Mouse (Mus musculus) kidney, embryonic 15.5 days (tissue): ENCODE measurements at regions not wholly inside any gene's neighbourhood (a gene's known extent, or its start where the extent isn't known, plus 50 kb on each side); places are given as distances from the start of the nearest gene placed in this dataset.
A peak's percentile ranks its signal among the peaks of the same experiment; 100 is the strongest.

ENCODE experiments used
- ATAC-seq: fragments of 200-750 bp; cut with Nextera tagmentation; replicated peaks from 2 replicates; pipeline ENCODE4 v1.8.0; 2017; ENCODE audit warnings: moderate TSS enrichment; ENCODE audit not compliant: low FRiP score
- H3K27ac ChIP-seq: fragments of 300-500 bp; sonication (generic); 2 replicates; pipeline ENCODE4 v1.5.1; 2015; ENCODE audit warnings: mild to moderate bottlenecking, inconsistent platforms
- H3K27me3 ChIP-seq: fragments of 300-500 bp; sonication (generic); 2 replicates; pipeline ENCODE4 v1.6.1; 2015; ENCODE audit warnings: inconsistent platforms
- H3K36me3 ChIP-seq: fragments of 300-500 bp; sonication (generic); 2 replicates; pipeline ENCODE4 v1.6.1; 2015; ENCODE audit warnings: inconsistent platforms
- H3K4me1 ChIP-seq: fragments of 300-500 bp; sonication (generic); 2 replicates; pipeline ENCODE4 v1.6.1; 2015; ENCODE audit warnings: inconsistent platforms
- H3K4me2 ChIP-seq: fragments of 300-500 bp; sonication (generic); 2 replicates; pipeline ENCODE4 v1.6.1; 2015; ENCODE audit warnings: moderate library complexity, mild to moderate bottlenecking, inconsistent platforms
- H3K4me3 ChIP-seq: fragments of 300-500 bp; sonication (generic); replicated peaks from 2 replicates; pipeline ENCODE4 v1.5.1; 2015; ENCODE audit warnings: mild to moderate bottlenecking, inconsistent platforms
- H3K9ac ChIP-seq: fragments of 300-500 bp; sonication (generic); 2 replicates; pipeline ENCODE4 v1.6.1; 2015; ENCODE audit warnings: mild to moderate bottlenecking, inconsistent platforms
- H3K9me3 ChIP-seq: fragments of 300-500 bp; sonication (generic); replicated peaks from 2 replicates; pipeline ENCODE4 v1.6.1; 2016; ENCODE audit warnings: inconsistent platforms
- WGBS: fragments of 180-500 bp; shearing (Covaris S2); methylation state at CpG from one replicate; pipeline ENCODE4 v1.1.7; 2015; ENCODE audit warnings: mixed read lengths; 5-methylcytosine and 5-hydroxymethylcytosine counted together

DNA sequence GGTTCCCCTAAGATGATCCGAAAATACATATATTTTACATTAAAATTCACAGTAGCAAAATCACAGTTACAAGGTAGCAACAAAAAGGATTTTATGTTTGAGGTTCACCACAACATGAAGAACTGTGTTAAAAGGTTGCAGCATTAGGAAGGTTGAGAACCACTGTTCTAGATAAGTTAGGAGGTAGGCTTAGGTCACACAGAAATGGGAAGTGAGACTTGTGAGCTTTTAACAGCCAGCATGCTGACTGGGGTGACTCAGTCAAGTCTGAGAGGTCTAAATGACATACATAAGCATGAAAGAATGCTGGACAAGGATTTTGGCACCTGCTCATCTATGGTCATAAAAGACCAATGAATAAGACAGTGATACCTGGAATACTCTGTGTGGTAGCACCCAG lies 207.2 kb upstream of the Cdyl start:
- Histone ChIP-seq H3K4me2 (no peak overlapping the region), H3K27ac (no peak overlapping the region), H3K4me1 (no peaks in the 10 kb centered on the region), H3K9me3 (no peaks in the 10 kb centered on the region), H3K9ac (no peak overlapping the region), H3K36me3 (no peaks in the 10 kb centered on the region), H3K27me3 (no peaks in the 10 kb centered on the region), H3K4me3 (no peak overlapping the region)
- no peak for ATAC-seq
- 85% methylated on average over 1 of the region's 1 CpGs for WGBS

DNA sequence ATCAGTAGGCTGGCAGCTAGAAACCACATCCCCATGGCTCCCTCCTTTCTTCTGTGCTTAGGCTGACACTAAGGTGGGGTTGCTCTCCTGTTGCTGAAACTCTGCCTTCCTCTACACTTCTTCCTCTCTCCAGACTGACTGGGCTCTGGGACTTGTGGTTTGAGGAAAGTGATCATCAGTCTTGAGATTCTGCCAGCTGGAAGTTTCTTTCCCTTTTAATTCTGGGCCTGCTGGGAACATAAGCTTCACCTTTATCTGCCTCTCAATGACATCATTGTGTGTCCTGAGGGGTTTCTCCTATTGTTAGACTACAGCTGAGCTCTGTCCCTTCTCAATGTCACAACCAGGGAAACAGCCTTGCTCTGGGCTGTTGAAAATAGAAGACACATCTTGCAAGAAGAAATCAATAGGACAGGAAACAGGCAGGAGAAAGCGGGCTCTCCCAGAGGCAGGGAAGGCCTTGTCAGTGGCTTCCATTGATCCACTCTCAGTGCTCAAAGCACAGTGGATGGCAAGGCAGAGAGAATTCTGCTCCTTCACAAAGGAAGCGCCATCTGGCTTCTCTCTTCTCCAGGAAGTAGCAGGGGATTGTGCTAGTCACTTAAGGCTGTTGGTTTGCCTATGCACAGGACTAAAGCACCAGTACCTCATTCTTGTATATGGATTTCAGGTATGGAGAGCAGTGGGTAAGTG lies 206.3 kb upstream of the Cdyl start:
- no peaks in the 10 kb centered on the region for H3K4me1 ChIP-seq
- no peak overlapping the region for H3K27ac ChIP-seq
- no peak overlapping the region for H3K9ac ChIP-seq
- H3K4me3 ChIP-seq, result no peak overlapping the region
- ATAC-seq, result no peak
- 87% methylated on average over 2 of the region's 2 CpGs for WGBS
- H3K4me2 ChIP-seq, result no peak overlapping the region
- H3K27me3 ChIP-seq, result no peaks in the 10 kb centered on the region
- H3K36me3 ChIP-seq, result no peaks in the 10 kb centered on the region
- H3K9me3 ChIP-seq, result no peaks in the 10 kb centered on the region

DNA sequence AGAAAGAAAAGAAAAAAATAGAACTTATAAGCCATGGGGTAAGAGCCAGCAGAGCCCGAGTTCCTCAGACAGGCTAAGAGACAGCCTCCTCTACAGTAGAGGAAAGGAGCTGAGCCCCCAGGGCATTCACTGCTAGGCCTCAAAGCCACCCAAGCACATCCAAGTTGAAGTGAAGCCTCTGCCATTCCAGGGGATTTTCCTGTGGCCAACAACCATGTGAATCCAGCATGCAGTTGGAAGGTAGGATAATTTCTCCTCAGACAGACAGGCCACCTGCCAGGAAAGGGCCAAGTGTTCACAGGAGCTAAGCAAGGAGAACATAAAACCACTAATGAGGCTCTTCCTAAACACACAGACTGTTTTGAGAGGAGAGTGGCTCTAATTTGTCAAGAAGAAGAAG lies 199.6 kb upstream of the Cdyl start:
- H3K9me3 ChIP-seq, result no peaks in the 10 kb centered on the region
- WGBS, result 77% methylated on average over 1 of the region's 1 CpGs

DNA sequence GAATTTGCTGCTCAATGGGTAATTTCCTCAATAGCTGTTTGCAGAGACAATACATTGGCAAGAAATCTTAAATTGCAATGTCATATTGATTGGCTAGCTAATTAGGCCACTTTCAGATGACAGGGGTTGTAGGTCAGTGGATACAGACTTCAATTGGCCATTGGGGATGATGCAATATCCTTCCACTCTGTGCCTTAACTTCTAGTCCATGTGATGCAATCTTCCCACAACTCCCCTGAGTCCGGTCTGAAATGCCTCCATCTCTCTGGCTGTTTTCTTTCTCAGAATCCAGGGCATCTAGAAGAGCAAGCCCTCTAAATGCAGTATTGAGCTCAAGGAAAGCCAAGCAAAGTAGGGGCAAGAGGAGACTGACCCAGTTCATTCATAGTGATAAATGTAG lies 196.4 kb upstream of the Cdyl start:
- no peak overlapping the region for H3K27ac ChIP-seq
- H3K9ac ChIP-seq, result no peak overlapping the region
- H3K4me1 ChIP-seq, result no peaks in the 10 kb centered on the region
- H3K27me3 ChIP-seq, result no peaks in the 10 kb centered on the region
- H3K4me3 ChIP-seq, result no peak overlapping the region
- no peak for ATAC-seq
- H3K36me3 ChIP-seq, result no peaks in the 10 kb centered on the region
- WGBS, result 85% methylated on average over 1 of the region's 1 CpGs
- H3K4me2 ChIP-seq, result no peak overlapping the region
- no peaks in the 10 kb centered on the region for H3K9me3 ChIP-seq

More for the DNA sequence above, 199.6 kb upstream of the Cdyl start:
- no peak overlapping the region for H3K4me2 ChIP-seq
- no peak for ATAC-seq
- H3K9ac ChIP-seq, result no peak overlapping the region
- no peaks in the 10 kb centered on the region for H3K27me3 ChIP-seq
- H3K27ac ChIP-seq, result no peak overlapping the region
- no peaks in the 10 kb centered on the region for H3K36me3 ChIP-seq
- H3K4me1 ChIP-seq, result no peaks in the 10 kb centered on the region
- no peak overlapping the region for H3K4me3 ChIP-seq

DNA sequence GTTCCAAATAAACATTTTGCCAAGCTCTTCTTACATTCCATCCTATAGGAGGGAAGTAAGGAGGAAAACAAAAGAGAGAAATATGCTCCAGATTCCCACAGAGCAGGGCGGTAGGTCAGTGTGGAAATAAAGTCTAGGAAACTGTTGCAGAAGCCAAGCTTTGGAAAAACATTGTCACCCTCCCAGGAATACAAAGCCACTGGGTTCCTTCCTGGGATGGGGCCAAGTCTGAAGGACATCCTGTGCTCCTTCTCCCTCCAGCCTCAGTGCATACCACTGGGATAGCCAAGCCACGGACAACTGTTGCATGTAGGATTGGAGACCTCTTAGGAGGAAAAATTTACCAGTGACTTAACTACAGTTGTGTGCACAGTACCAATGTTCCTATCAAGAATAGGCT lies 195.8 kb upstream of the Cdyl start:
- 71% methylated on average over 2 of the region's 2 CpGs for WGBS
- no peak overlapping the region for H3K4me3 ChIP-seq
- no peaks in the 10 kb centered on the region for H3K36me3 ChIP-seq
- ATAC-seq, result no peak
- no peak overlapping the region for H3K4me2 ChIP-seq
- H3K27ac ChIP-seq, result no peak overlapping the region
- H3K4me1 ChIP-seq, result no peaks in the 10 kb centered on the region
- no peaks in the 10 kb centered on the region for H3K9me3 ChIP-seq
- H3K27me3 ChIP-seq, result no peaks in the 10 kb centered on the region
- no peak overlapping the region for H3K9ac ChIP-seq

DNA sequence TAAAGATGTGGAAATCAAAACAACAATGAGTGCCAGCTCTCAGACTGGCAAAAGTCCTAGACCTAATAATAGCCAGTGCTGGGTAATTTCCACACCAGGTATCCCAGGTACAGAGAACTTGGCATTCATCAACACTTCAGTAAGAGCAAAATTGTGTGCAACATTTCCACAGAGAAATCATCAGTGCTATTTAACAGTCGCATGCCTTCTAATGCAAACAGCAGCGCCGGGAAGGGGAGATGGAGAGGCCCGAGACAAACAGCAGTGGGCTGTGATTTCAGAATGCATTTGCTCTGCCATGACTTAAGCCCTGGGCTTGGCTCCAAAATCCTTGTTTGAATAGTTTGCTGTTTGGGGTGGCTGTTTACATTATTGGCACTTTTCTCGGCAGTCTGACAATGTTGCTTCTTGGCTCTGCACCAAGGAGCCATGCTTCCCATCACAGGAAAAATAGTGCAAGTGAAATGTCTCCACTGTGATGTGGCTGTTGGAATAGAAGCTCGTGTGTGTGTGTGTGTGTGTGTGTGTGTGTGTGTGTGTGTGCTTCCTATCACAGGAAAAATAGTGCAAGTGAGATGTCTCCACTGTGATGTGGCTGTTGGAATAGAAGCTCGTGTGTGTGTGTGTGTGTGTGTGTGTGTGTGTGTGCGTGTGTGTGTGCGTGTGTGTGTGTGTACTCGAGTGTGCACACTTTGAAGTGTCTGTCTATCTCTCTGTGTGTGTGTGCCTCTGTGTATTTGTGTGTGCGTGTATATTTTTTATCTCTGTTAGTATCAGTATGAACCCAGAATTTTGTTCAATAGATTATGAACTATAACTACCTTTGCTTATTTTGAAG lies 190.1 kb upstream of the Cdyl start:
- ATAC-seq, result no peak
- H3K36me3 ChIP-seq, result no peaks in the 10 kb centered on the region
- H3K27ac ChIP-seq, result no peak overlapping the region
- no peak overlapping the region for H3K9ac ChIP-seq
- no peaks in the 10 kb centered on the region for H3K9me3 ChIP-seq
- H3K4me3 ChIP-seq, result no peak overlapping the region
- H3K27me3 ChIP-seq, result no peaks in the 10 kb centered on the region
- H3K4me1 ChIP-seq, result no peaks in the 10 kb centered on the region
- H3K4me2 ChIP-seq, result no peak overlapping the region
- WGBS, result 59% methylated on average over 11 of the region's 11 CpGs

DNA sequence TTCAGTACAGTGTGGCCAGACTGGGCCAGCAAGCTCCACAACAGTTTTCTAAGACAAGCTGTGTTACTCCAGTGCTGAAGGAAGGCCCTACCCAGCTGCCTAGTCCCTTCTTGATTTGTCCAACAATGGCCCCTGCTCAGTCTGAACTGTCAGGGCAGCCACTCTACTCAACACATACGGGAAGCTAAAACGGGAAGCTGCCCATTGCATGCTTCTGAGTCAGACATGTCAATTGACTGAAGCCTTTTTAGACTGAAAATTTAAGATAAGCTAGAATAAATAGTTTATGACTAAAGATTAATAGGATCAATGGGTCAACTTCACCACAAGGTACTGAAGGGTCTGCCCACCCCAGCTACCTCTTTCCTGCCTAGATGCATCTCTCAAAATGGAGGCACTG lies 181.4 kb upstream of the Cdyl start:
- Histone ChIP-seq H3K4me1 (no peaks in the 10 kb centered on the region), H3K4me2 (no peak overlapping the region), H3K27ac (no peak overlapping the region), H3K9me3 (no peaks in the 10 kb centered on the region), H3K9ac (no peak overlapping the region), H3K36me3 (no peaks in the 10 kb centered on the region), H3K27me3 (no peaks in the 10 kb centered on the region), H3K4me3 (no peak overlapping the region)
- WGBS, result 82% methylated on average over 2 of the region's 2 CpGs
- no peak for ATAC-seq

DNA sequence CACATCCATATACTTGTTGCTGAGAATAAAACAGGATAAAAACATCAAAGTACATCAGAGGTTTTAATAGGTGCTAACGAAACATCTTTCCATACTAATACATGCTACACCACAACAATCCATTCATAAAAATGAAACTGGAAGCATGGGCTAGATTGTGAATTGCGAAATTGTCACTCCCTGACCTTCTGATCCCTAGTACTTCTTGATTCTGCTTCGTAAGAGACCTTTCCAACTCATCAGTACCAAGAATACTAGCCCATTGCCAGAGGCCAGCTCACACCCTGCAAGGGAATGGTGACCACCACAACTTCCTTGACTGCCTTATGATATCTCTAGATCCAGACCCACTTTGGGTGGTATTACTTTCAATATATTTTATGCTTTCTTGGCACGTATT lies 177.3 kb upstream of the Cdyl start:
- WGBS, result 84% methylated on average over 4 of the region's 4 CpGs
- Histone ChIP-seq H3K27me3 (no peaks in the 10 kb centered on the region), H3K9ac (no peak overlapping the region), H3K4me1 (no peaks in the 10 kb centered on the region), H3K4me2 (no peak overlapping the region), H3K9me3 (no peaks in the 10 kb centered on the region), H3K4me3 (no peak overlapping the region), H3K36me3 (no peaks in the 10 kb centered on the region), H3K27ac (no peak overlapping the region)
- no peak for ATAC-seq

DNA sequence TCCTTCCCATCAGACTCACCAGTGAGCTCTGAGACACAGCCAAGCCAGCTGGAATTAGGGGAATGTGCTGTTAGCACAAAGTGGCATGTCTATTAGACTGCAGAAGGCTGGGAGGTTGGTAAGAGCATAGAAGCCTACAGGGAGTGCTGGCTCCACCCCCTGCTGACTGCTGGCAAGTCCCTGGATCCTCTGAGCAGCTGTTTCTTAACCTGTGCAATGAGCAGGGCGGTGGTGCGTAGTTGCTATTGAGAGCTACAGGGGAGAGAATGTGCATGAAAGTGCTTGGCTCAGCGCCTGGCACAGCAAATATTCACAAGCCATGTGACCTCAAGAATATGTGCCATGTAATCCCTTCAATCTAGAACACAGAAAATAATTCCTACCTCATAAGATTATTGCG lies 173.5 kb upstream of the Cdyl start:
- peak; percentile 52; the same call in 1 of the 2 replicates for ATAC-seq
- H3K9ac ChIP-seq, result no peak overlapping the region
- H3K4me2 ChIP-seq, result no peak overlapping the region
- H3K4me1 ChIP-seq, result no peaks in the 10 kb centered on the region
- H3K4me3 ChIP-seq, result no peak overlapping the region
- no peaks in the 10 kb centered on the region for H3K9me3 ChIP-seq
- WGBS, result 91% methylated on average over 4 of the region's 4 CpGs
- no peaks in the 10 kb centered on the region for H3K36me3 ChIP-seq
- H3K27me3 ChIP-seq, result no peaks in the 10 kb centered on the region
- H3K27ac ChIP-seq, result no peak overlapping the region

DNA sequence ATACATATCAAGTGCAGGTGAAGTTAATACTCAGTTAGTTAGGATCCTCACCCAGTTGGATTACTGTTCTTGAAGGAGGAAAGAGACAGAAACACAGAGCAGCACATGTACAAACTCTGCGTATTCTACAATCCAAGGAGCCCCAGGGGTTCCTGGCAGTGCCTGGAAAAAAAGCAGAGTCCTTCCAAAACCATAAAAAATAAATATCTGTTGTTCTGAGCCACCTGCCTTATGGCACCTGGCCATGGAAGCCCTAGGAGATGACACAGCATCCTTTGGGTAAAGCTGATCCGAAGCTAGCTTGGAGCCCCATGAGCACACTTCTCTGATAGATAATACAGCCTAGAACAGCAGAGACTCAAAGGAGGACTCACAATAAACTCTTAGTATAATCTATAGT lies 159.9 kb upstream of the Cdyl start:
- H3K9ac ChIP-seq, result no peak overlapping the region
- no peak overlapping the region for H3K4me2 ChIP-seq
- no peaks in the 10 kb centered on the region for H3K9me3 ChIP-seq
- H3K4me3 ChIP-seq, result no peak overlapping the region
- H3K27ac ChIP-seq, result no peak overlapping the region
- no peak for ATAC-seq
- H3K36me3 ChIP-seq, result no peaks in the 10 kb centered on the region
- 95% methylated on average over 2 of the region's 2 CpGs for WGBS
- no peaks in the 10 kb centered on the region for H3K27me3 ChIP-seq
- peaks cover 23% of the 10 kb centered on the region for H3K4me1 ChIP-seq

DNA sequence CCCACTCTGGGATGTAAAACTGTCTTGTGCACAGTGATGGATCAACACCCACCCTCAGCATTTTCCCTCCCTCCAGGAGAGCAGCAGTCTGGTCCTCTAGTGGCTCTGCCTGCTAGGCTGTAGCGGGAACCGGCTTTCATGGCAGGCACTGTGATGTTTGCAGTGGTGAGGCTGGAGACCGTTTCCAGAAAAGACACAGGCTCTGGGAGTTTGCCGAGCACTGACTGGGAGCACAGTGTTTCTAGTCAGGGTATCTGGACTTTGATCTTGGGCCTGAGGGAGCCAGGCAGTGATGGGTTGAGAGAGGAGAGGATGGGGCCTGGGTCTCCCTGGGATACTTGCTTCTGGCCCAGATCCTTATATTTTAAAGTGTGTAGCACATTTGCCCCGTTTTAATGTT lies 158.7 kb upstream of the Cdyl start:
- Histone ChIP-seq H3K4me3 (no peak overlapping the region), H3K27me3 (no peaks in the 10 kb centered on the region), H3K27ac (no peak overlapping the region), H3K4me2 (no peak overlapping the region), H3K4me1 (peaks cover 23% of the 10 kb centered on the region), H3K9ac (no peak overlapping the region), H3K36me3 (no peaks in the 10 kb centered on the region), H3K9me3 (no peaks in the 10 kb centered on the region)
- 26% methylated on average over 5 of the region's 5 CpGs for WGBS
- ATAC-seq, result no peak

DNA sequence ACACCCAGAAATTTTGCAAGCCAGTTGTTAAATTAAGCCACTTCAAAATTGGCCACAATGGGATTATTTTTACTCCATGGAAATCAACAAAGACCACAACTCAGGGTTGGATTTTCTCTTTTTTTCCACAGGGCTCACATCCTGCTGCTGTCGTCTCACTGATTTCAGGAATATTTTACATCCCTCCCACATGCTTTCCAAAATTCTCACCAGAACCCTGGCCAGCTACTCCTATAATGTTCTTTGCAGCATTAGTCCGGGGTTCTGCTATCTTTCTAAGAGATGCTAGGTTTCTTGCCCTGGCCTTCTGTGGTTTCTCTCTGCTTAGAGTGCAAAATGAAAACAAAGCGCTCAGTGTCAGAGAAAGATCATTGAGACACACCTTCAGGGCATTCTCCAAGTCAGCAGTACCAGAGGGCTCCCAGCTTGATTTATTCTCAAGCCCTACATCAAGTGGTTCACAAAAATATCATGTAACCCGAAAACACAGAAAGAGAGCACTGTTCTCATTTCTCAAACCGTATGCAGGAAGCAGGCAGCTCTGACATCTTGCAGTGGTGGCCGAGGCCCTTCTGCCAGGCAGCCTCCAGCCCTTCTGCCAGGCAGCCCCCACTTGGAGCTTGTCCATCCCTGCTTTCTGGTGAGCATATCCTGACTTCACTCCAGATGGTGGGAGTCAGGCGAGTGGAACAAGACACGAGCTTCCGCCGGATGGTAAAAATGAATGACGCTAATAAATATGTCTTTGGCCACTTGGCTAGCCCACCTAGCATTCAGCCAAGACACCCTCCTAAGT lies 158.1 kb upstream of the Cdyl start:
- ATAC-seq, result peak; percentile 46; the same call in 1 of the 2 replicates
- Histone ChIP-seq H3K4me2 (peak overlapping the region; percentile 15; the same call in 1 of the 2 replicates), H3K27ac (no peak overlapping the region), H3K9ac (no peak overlapping the region), H3K27me3 (no peaks in the 10 kb centered on the region), H3K9me3 (no peaks in the 10 kb centered on the region), H3K36me3 (no peaks in the 10 kb centered on the region), H3K4me1 (peaks cover 23% of the 10 kb centered on the region), H3K4me3 (no peak overlapping the region)
- WGBS, result 20% methylated on average over 11 of the region's 11 CpGs
